Mouse (Mus musculus) lung, postnatal 4 days (tissue): ENCODE data around the gene Tmod1.

Source experiments
- DNase-seq, 2 experiments: peaks; one replicate each; pipeline ENCODE4 v3.0.0; 2021

Tmod1 gene

DNA sequence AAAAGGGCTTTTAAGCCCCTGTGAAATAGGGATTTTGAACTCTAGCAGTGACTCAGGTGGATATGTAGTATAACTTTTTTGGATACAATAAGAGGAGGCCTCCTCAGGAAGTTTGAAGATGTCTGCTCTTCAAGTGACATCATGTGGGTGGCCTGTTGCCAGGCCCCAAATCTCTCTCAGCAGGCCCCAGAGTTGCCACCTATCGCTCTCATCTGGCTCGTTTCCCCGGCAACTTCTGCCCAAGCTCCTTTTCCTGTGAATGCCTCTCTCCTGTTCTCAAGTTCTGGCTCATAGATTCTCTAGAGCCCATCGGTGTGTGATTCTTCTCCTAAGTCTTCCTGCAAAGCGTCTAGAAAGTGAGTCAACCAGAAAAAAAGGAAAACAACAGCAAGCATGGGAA lies 17.4 kb downstream of the Tmod1 start:
- no peak for DNase-seq

DNA sequence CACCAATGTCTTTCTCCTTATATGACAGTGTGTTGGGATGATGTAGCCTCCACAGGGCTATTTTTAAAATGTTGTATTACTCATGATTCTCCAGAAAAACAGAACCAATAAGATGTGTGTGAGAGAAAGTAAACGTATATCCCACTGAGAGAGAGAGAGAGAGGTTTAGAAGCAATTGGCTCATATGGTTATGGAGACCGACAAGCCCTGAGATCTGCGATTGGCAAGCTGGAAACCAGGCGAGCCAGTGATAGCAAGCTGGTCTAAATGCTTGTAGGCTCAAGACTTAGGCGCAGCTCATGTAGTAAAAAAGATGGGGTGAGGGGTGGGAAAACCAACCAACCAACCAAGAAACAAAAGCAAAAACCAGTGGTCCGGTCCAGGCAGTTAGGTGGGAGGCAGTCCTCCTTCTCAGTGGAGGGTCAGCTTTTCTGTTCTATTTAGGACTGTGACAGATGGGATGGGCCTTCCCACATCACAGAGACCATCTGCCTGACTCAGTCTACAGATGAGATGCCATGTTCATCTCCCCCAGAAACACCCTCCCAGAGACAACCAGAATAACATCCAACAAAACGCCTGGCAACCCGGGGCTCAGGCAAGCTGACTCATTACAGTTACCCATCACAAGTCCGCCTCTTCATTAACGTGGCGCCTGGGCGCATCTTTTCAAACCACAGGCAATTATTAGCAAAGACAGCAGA lies 22.7 kb downstream of the Tmod1 start:
- no peak for DNase-seq

DNA sequence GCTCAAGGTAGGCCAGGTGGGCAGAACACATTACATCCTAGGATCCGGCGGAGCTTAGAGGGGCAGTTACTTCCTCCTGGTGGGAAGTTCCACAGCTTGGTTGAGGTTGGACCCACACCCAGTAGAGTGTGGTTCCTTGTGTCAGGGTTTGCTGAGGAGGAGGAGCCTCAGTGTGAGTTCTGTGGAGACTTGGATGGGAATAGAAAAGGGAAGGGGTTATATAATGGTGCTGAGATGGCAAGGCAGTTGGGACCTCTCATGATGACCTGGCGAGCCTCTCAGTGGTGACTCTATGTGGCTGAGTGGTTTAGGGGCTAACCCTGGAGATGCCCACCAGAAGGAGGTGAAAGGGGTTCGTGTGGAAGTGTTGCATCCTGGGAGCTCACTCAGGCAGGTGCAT lies 25.1 kb downstream of the Tmod1 start:
- DNase-seq: no peak

- no peak for DNase-seq
Observed at GRCm38 (mm10) chr4:46064263-46064662, 25.5 kb downstream of the Tmod1 start.

- DNase-seq: peak; percentile 56 to 74
Observed at GRCm38 (mm10) chr4:46064961-46065360, 26.2 kb downstream of the Tmod1 start.

DNA sequence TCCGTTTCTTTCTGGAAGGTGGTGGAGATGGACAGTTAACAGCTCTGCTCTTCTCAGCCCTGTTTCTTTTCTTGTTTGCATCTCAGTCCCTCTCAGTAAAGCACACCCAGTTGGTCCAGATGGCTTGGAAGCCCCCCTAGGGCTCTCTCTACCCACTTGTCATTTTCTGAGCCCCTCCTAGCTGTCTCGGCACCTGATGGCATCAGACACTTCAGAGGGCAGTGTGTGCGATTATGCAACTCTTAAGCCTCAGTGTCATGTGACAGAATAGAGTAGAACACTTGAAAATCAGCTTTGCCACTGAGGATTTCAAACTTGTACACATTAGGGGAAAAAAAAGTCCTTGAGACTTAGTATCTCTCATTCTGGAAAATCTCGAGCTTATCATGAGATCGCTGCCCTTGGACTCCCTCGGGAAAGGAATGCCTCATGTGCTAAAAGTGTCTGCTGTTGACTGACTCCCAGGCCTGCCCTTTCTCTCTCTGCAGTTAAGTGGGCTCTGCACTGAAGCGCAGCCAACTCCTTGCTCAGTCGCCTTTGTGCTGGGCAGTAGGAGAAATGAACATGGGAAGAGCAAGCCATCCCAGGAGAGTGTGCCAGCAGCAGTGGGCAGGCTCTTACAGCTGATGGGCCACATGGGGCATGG lies 27.1 kb downstream of the Tmod1 start:
- DNase-seq: peak; percentile 54 to 81

DNA sequence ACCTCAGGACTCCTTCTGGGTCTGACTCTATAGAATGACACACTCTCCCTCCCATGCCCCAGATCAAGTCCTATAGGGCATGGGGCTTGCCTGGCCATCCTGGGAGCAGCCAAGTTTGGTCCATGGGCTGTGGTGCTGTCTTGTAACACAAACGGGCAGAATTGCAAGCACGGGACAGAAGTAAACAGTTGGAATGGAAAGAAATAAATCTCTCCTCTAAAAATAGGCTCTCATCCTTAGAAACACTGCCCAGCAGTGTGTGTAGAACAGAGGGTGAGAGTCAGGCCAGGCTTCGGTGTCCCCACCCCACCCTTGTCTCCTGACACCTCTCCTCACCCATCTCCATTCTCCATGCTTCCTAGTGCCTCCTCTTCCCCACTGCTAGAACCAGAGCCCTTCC lies 29.3 kb downstream of the Tmod1 start:
- DNase-seq: no peak

DNA sequence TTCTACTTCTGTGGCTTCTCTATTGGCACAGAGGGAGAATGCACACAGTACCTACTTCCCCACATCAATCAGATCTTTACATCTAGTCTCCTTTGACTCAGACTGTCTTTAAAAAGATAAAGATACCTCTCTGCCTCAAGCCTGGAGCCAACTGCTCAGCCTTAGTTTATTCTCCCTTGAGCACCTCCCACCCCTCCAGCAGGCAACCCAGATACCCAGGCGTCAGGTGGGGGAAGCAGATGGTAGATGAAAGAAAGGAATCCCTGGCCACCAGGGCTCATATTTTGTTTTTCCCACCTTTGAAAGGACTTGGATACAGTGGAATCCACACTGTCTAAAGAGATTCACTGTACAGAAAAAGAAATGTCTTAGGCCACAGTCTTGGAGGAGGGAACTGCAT lies 29.8 kb downstream of the Tmod1 start:
- DNase-seq: no peak

- no peak for DNase-seq
Observed at GRCm38 (mm10) chr4:46069851-46070482, 31.2 kb downstream of the Tmod1 start.

DNA sequence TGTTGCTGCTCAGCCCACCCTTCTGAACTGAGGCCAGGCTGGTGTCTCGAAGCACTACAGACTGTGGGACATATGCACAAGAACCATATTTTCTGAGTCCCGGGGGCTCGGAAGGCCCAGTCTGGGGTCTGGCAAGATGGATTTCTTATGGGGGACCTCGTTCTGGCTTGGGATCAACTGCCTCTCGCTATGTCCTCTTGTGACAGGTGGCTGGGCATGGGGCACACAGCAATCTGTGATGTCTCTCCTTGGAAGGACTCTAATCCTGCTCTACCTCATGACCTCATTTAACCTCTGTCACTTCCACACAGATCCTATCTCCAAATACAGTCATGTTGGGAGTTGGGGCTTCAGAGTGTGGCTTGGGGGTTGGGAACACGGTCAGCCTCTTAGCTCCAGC lies 33.9 kb downstream of the Tmod1 start:
- DNase-seq: no peak

DNA sequence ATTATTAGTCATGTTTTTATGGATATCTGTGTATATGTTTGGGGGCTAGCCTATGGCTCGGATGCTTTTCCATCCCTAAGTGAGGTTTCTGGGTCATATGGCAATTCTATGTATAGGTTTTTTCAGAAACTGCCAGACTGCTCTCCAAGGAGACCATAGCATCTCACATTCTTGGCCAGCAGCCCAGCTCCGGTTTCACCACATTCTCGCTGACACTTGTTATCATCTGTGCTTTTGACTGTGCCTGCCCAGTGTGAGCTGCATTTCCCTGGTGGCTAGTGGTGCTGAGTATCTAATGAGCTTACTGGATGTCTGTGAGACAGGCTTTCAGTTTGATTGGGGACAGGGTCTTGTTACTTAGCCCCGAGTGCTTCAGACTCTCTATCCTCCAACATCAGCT lies 35.0 kb downstream of the Tmod1 start:
- peak; percentile 42 to 67 for DNase-seq

DNA sequence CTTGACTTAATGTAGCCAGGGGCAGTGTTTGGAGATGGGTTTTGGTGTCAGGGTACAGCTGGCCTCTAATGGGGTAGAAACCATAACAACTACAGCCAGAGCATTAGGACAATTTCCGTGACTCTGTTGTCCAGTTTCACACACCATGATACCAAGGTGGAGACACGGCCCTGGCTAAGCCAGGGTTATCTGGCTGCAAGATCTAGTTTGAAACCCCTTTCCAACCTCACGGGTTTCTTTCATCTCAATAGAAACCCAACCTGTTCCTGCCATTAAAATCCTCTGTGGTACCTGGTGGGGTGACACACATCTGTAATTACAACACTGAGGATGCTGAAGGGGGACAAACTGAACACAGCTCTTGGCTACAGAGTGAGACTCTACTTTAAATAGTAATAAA lies 36.9 kb downstream of the Tmod1 start:
- no peak for DNase-seq

GRCm38 (mm10) chr4:46076892-46077291 lies 38.2 kb downstream of the Tmod1 start:
- DNase-seq: no peak

GRCm38 (mm10) chr4:46080261-46080660 lies 41.5 kb downstream of the Tmod1 start:
- no peak for DNase-seq

GRCm38 (mm10) chr4:46082555-46082954 lies 43.8 kb downstream of the Tmod1 start:
- DNase-seq: no peak

- no peak for DNase-seq
Observed at GRCm38 (mm10) chr4:46084416-46085172, 45.9 kb downstream of the Tmod1 start.

DNA sequence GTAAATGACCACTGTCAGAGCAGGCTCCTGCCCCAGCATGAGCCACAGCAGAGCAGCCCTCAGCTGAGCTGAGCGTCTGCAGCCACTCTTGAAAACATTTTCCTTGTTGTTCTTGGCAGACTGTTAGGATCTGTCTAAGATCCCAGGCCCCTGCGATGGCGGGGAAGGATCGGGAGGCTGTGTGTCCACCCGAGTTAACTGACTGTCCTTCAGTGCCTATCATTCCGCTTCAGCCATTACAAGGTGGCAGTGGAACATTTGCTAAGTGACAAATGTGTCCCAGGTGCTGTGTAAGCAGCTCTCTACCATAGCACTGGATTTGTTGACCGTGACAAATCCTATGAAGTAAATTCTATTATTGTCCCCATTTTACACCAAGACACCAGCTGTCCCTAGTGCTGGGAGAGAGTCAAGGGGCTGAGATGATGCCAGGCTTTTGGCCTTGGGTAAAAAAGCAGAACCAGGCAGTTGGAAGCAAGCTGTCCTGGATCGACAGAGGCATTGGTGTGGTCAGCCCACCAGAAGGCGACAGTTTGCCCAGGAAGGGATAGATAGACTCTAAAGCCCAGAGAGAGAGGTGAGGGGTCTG lies 46.6 kb downstream of the Tmod1 start:
- DNase-seq: no peak

- no peak for DNase-seq
Observed at GRCm38 (mm10) chr4:46086718-46087426, 48.1 kb downstream of the Tmod1 start.

DNA sequence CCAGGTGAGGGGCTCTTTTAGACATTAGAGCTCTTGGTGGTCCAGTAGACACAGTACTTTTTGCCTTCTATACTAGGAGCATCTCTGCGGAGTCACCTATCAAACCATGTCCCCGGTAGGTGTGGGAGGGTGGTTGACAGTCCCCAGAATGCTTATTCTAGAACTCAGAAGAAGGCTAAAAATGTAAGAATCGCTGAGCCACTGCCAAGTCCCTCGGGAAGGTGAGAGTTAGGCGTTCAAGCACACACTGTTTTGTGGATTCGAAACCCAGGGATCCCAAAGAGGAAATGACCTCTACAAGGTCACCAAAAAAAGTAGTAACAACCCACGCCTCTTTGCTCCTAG lies 48.7 kb downstream of the Tmod1 start:
- DNase-seq: no peak

DNA sequence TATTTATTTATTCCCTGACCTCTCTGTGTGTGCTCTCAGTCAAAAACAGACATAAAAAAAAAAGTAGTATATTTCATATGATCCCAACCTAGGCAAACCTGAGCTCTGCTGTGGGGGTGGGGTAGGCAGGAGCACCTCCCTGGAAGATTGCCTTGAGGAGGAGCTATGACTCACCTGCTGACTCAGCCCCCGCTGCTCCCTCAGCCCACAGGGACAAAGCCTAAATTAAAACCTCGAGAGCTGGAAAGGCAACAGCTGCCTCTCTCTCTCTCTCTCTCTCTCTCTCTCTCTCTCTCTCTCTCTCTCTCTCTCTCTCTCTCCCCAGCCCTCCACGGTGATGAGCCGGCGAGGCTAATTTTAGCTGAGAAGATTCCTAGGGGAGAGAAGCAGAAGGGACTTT lies 49.1 kb downstream of the Tmod1 start:
- no peak for DNase-seq

GRCm38 (mm10) chr4:46089524-46090125 lies 50.9 kb downstream of the Tmod1 start:
- DNase-seq: no peak

DNA sequence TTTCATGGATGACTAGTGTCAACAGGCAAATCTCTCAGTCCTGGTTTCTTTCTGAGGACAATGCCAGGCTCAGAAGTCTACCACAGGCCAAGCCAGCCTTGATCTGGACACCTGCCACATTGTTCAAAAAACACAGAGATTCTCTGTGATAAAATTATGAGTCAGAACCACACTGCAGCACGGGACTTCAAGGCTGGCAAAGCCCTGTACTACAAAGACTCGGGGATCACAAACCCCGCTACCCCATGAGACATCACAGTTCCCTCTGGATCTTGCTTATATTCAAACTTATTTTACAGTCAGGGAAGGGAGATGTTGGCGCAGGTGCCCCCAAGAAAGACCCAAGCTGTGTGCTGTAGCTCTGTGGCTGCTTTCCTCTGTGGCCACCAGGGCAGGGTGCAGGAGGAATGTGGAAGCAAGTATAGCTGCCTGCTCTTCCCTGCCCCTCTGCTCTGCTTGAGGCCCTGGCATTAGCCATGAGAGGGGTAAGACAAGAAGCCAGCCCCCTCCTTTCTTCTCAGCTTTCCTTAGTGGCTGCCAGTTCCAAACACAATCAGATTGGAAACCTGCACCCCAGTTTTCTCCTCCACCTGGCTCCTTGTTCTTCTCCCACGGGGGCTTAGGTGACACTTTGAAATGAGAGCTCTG lies 53.8 kb downstream of the Tmod1 start:
- no peak for DNase-seq
